Mouse (Mus musculus): ENCODE results near the gene Prg2. TPM values are rescaled to one million over a fixed set of nuclear protein-coding genes. Genes with fewer than 3 reads are reported as not detected.

The Prg2 gene
- 0.60 and 0.93 TPM in 2 replicates for polyA plus RNA-seq (2016; fragmentation: Nextera tagmentation; extraction: Ambion mirVana)

DNA sequence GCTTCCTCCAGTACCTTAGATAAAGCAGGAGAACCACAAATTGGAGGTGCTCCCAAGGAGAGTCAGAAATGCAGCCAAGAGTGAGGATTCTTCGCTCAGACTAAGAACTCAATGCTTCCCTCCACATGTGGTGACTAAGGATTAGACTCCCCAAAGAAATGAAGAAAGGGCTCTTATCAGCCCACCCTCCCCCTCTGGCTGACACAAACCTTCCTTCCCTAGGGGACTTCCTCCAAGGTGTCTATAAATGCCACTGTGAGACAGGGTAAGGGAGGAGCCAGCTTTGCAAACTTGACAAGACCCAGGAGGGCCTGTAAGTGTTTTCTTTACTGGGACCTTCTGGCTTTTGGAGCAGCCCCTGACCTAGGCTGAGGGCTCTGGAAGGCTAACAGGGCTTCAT, at the start of gene Prg2:
Prg2 (plus strand) TSS at position 274 of the 400 bp plus-strand sequence.
- H3K4me2 ChIP-seq (replicated peaks): no peak within 1 kb of the TSS
- H3K36me3 ChIP-seq: no peaks in the 10 kb centered on the region
- ATAC-seq (ENCODE audit: insufficient number of reproducible peaks, insufficient read depth, low FRiP score, low TSS enrichment): no peak
- no peaks in the 10 kb centered on the region for H3K9me3 ChIP-seq
- H3K27ac ChIP-seq: no peak within 1 kb of the TSS
- H3K4me1 ChIP-seq: no peaks in the 10 kb centered on the region
- whole genome bisulfite sequencing: 53% methylated on average over 1 of the region's 1 CpGs
- no peak within 1 kb of the TSS for H3K9ac ChIP-seq
- H3K27me3 ChIP-seq: no peaks in the 10 kb centered on the region
- no peak within 1 kb of the TSS for H3K4me3 ChIP-seq

DNA sequence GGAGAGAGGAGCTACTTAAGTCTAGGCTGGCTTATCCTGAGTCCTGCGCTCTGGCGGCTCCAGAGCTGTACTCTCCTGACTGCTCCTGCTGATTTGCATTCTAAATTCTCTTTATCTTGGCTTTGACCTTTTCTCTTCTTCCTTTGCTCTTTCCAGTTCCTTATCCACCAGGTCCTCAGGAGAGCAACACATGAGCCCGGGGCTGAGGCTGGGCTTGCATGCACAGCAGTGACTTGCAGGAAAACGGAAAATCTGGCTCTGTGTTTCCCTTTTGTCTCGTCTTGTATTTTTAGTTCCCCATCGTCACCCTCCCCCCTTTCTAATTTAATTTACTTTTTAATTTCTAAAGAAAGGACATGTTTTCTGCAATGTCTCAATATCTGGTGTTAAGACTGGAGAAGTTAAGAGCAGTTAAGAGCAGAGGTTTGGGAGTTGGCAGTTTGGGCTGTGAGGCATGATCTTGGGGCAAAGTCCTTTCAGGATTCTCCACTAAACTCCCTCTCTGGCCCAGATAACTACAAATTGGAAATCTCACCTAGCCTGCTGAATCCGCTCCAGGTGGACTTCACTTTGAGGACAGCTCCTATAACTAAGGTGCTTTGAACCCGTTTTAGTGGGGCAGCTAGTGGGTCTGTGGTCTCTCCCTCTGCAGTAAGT, 46.1 kb upstream of the Prg2 start:
- no peak overlapping the region for H3K4me3 ChIP-seq
- H3K9ac ChIP-seq: no peak overlapping the region
- H3K4me1 ChIP-seq: peaks cover 11% of the 10 kb centered on the region
- H3K9me3 ChIP-seq: 0 out of 2 replicates have a peak, but pooled peaks cover 3% of the 10 kb centered on the region
- no peak for ATAC-seq (ENCODE audit: insufficient number of reproducible peaks, insufficient read depth, low FRiP score, low TSS enrichment)
- H3K27ac ChIP-seq: no peak overlapping the region
- 69% methylated on average over 8 of the region's 8 CpGs for WGBS
- no peaks in the 10 kb centered on the region for H3K27me3 ChIP-seq
- H3K4me2 ChIP-seq (replicated peaks): no peak overlapping the region
- H3K36me3 ChIP-seq: 0 out of 2 replicates have a peak, but pooled peaks cover 2% of the 10 kb centered on the region

DNA sequence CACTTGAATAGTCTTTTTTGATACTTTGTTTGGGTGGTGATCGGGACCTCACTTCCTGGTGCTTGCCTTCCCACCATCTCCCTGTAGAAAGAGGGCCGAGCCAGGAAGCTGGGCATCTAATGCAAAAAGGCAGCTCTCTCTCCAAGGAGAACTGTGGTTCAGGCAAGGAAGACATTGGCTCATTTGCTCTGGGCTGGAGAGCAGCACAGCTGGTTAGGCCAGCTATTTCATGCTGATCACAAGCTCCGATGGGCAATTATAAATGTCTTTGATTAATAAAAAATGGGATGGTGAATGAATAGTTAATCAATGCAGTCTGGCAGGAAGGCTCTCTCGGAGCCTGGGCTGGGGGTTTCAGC, 45.6 kb upstream of the Prg2 start:
- Histone ChIP-seq H3K36me3 (0 out of 2 replicates have a peak, but pooled peaks cover 2% of the 10 kb centered on the region), H3K27me3 (no peaks in the 10 kb centered on the region), H3K4me3 (no peak overlapping the region), H3K4me2 (replicated peaks) (no peak overlapping the region), H3K9ac (no peak overlapping the region), H3K27ac (no peak overlapping the region), H3K4me1 (peaks cover 11% of the 10 kb centered on the region), H3K9me3 (0 out of 2 replicates have a peak, but pooled peaks cover 3% of the 10 kb centered on the region)
- no peak for ATAC-seq (ENCODE audit: insufficient number of reproducible peaks, insufficient read depth, low FRiP score, low TSS enrichment)
- WGBS: 55% methylated on average over 4 of the region's 4 CpGs

DNA sequence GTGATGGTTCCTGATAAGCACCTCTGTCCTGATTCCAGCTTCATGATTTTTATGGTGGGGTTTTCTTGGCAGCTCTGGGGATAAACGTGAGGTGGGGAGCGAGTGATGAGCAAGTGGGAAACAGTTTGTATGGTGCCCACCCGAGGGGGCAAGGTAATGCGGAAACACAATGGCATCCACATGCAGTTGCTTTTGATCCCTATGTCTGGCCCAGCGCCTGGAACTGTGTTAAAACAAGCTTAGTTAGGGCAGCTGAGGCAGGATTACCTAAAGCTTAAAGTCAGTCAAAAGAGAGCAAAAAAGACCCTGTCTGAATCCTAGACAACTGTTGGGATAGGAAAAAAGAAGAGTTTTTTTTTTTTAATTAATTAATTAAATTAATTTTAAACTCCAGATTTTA, 45.2 kb upstream of the Prg2 start:
- 74% methylated on average over 5 of the region's 5 CpGs for WGBS
- Histone ChIP-seq H3K36me3 (0 out of 2 replicates have a peak, but pooled peaks cover 2% of the 10 kb centered on the region), H3K27me3 (no peaks in the 10 kb centered on the region), H3K4me3 (no peak overlapping the region), H3K27ac (no peak overlapping the region), H3K4me1 (peaks cover 11% of the 10 kb centered on the region), H3K9me3 (0 out of 2 replicates have a peak, but pooled peaks cover 3% of the 10 kb centered on the region), H3K4me2 (replicated peaks) (no peak overlapping the region), H3K9ac (no peak overlapping the region)
- no peak for ATAC-seq (ENCODE audit: insufficient number of reproducible peaks, insufficient read depth, low FRiP score, low TSS enrichment)

DNA sequence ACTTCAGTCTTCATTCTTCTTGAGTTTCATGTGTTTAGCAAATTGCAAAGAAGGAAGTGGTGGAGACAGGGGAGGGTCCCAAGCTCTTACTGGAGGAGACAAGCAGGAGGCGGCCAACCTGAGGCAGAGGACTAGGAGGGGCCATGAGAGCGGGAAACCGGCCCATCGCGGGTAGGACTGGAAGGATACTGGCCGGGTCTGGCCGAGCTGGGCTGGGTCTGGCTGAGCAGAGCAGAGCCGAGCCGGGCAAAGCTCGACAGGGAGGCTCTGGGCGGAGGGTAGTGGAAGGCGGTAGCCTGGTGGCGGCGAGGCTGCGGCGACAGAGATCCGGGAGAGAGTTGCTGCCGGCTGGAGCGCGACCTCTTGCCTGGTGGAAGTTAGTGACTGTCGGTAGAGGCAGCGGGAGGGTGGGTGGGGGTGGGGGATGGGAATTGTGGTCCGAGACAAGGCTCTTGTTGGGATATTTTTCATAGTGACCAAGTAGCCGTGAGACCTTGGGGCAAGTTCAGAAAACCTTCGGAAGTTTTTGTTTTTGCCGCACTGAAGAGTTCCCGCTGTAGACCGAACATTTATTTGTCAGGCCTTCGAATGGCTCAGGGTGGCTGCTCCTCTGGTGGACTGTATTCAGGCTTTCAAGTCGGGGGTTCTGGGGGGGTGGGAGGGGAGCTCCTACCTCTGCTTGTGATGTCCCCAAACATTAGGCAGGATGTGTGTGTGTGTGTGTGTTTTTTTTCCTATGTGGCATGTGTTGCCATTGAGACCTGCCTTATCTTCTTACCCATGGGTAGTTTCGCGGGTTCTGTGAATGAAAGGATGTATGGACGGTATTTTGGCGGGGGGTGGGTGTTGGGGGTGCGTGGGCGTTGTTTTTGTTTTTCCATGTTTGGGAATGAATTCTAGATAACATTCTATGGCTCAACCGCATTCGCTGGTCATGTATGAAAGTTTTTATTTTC, 43.5 kb upstream of the Prg2 start, which contains the start of gene Slc43a3:
Slc43a3 (plus strand) TSS at position 106 of the 956 bp plus-strand sequence.
- Histone ChIP-seq H3K36me3 (0 out of 2 replicates have a peak, but pooled peaks cover 2% of the 10 kb centered on the region), H3K27ac (peak within 1 kb of the TSS; percentile 67; the same call in 1 of the 2 replicates), H3K9ac (peak within 1 kb of the TSS; percentile 67; the same call in 1 of the 2 replicates), H3K4me1 (peaks cover 11% of the 10 kb centered on the region), H3K4me2 (replicated peaks) (peak within 1 kb of the TSS; percentile 55), H3K27me3 (no peaks in the 10 kb centered on the region), H3K9me3 (0 out of 2 replicates have a peak, but pooled peaks cover 3% of the 10 kb centered on the region), H3K4me3 (peak within 1 kb of the TSS; percentile 46)
- ATAC-seq (ENCODE audit: insufficient number of reproducible peaks, insufficient read depth, low FRiP score, low TSS enrichment): peak; percentile 92
- 21% methylated on average over 38 of the region's 38 CpGs for WGBS

DNA sequence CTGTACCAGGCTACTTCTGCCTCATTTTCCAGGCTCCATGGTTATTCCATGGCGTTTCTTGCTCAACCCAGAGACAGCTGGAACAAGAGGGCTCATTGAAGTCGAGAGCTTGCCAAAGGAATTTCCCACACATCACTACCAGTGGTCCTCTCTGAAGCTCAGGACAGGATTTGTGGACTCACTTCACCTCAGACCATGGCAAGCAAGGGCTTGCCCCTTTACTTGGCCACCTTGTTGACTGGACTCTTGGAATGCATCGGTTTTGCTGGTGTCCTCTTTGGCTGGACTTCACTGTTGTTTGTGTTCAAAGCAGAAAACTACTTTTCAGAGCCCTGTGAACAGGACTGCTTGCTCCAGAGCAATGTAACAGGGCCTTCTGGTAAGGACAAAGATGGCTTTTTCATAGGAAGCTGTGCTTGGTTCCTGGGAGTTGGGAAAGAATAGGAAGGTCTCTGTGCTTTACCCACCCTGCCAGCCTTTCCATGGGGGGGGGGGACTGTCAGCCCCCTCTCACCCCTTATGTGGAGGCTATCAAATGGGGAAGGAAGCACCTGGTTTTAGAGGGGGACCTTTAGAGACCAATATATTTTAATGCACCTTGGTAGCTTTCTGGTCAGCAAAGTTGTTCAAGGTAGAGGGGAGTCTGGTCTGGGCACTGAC, 42.6 kb upstream of the Prg2 start:
- Histone ChIP-seq H3K27me3 (no peaks in the 10 kb centered on the region), H3K9ac (no peak overlapping the region; the same call in 1 of the 2 replicates), H3K36me3 (0 out of 2 replicates have a peak, but pooled peaks cover 2% of the 10 kb centered on the region), H3K9me3 (0 out of 2 replicates have a peak, but pooled peaks cover 3% of the 10 kb centered on the region), H3K4me3 (peak overlapping the region; percentile 46), H3K27ac (peak overlapping the region; percentile 26), H3K4me2 (replicated peaks) (peak overlapping the region; percentile 55), H3K4me1 (peaks cover 11% of the 10 kb centered on the region)
- WGBS: 48% methylated on average over 3 of the region's 3 CpGs
- no peak for ATAC-seq (ENCODE audit: insufficient number of reproducible peaks, insufficient read depth, low FRiP score, low TSS enrichment)

DNA sequence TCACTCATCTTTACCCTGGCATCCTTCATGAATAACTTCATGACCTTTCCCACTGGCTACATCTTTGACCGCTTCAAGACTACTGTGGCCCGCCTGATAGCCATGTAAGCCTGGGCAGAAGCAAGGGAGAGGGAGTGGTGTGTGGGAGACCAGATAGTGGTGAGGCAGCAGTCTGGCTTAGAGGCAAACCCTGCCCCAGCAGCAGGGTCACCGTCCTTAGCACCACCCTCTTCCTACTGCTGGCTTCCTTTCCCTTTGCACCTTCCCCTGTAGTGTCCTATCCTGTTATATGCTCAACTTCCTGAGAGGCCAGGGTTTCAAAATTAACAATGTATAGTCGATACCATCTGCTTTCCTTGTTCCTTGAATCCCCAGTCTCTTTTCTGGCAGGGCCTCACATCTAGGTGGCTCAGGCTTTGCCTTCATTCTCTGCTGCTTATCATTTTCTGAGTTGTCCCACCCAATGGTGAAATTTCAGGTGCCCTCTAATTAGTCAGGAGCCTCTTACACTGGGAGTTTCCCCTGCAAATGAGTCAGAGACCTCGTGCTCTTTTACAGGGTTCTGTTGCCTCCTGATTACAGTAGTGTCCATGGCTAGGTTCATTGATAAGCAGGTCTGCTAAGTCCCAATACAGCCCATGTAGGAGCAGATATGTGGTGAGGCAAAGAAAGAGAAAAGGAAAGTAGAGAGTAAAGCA, 41.9 kb upstream of the Prg2 start:
- 87% methylated on average over 5 of the region's 5 CpGs for WGBS
- H3K4me1 ChIP-seq: peaks cover 11% of the 10 kb centered on the region
- H3K27me3 ChIP-seq: no peaks in the 10 kb centered on the region
- ATAC-seq (ENCODE audit: insufficient number of reproducible peaks, insufficient read depth, low FRiP score, low TSS enrichment): no peak
- 0 out of 2 replicates have a peak, but pooled peaks cover 2% of the 10 kb centered on the region for H3K36me3 ChIP-seq
- peak overlapping the region; percentile 26; the same call in 1 of the 2 replicates for H3K27ac ChIP-seq
- 0 out of 2 replicates have a peak overlapping the region, but pooled peaks have one; percentile 15 for H3K4me3 ChIP-seq
- no peak overlapping the region for H3K9ac ChIP-seq
- peak overlapping the region; percentile 55 for H3K4me2 ChIP-seq (replicated peaks)
- 0 out of 2 replicates have a peak, but pooled peaks cover 3% of the 10 kb centered on the region for H3K9me3 ChIP-seq

DNA sequence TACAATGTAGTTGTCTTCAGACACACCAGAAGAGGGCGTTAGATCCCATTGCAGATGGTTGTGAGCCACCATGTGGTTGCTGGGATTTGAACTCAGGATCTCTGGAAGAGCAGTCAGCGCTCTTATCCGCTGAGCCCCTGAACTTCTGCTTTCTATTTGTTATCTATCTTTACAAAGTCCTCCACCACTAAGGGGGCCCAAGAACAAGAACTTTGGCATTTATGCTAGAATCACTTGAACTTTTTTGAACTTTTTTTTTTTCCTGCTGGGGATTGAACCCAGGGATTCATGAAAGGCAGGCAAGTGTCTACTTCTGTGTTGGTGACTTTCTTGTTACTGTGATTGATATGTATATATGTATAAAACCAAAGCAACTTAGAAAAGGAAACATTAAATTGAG, 41.0 kb upstream of the Prg2 start:
- Histone ChIP-seq H3K4me3 (no peak overlapping the region), H3K27ac (no peak overlapping the region), H3K4me1 (peaks cover 11% of the 10 kb centered on the region), H3K27me3 (no peaks in the 10 kb centered on the region), H3K36me3 (0 out of 2 replicates have a peak, but pooled peaks cover 2% of the 10 kb centered on the region), H3K9ac (no peak overlapping the region), H3K9me3 (0 out of 2 replicates have a peak, but pooled peaks cover 3% of the 10 kb centered on the region), H3K4me2 (replicated peaks) (no peak overlapping the region)
- WGBS: 96% methylated on average over 3 of the region's 3 CpGs
- no peak for ATAC-seq (ENCODE audit: insufficient number of reproducible peaks, insufficient read depth, low FRiP score, low TSS enrichment)

DNA sequence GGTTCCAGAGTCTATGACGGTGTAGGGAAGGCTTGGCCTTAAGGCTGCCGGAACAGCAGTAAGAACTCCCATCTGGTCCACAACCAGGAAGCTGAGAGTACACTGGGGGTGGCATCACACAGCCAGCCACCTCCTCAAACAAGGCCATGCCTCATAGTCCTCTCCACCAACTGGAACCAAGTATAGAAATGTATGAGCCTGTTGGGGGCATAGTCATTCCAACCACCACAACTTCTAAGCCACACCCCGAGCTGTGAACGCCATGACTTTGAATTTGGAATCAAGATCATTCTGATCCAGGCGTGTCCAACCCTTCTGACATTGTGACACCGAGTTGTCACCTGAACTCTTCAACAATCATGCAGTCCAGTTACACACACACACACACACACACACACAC, 40.5 kb upstream of the Prg2 start:
- Histone ChIP-seq H3K27ac (no peak overlapping the region), H3K4me1 (peaks cover 11% of the 10 kb centered on the region), H3K4me3 (no peak overlapping the region), H3K9me3 (0 out of 2 replicates have a peak, but pooled peaks cover 3% of the 10 kb centered on the region), H3K4me2 (replicated peaks) (no peak overlapping the region), H3K36me3 (0 out of 2 replicates have a peak, but pooled peaks cover 2% of the 10 kb centered on the region), H3K9ac (no peak overlapping the region), H3K27me3 (no peaks in the 10 kb centered on the region)
- no peak for ATAC-seq (ENCODE audit: insufficient number of reproducible peaks, insufficient read depth, low FRiP score, low TSS enrichment)
- WGBS: 93% methylated on average over 6 of the region's 6 CpGs

DNA sequence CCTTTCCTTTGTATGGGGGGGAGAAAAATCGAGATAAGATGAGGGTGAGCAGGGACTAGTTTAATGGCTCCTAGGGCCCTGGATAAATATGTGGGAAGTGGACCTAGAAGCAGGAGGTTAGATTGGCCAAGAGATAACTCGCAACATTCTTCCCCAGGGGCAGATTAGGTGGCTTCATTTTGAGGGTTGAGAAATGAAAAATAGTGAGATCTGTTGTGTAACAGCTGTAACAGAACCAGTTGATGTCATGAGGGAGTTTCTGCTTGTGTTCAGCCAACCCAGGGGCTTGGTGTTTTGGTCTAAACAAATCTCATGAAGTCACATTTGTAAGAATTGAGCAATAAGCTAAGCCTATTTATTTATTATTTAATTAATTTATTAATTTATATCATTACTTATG, 38.9 kb upstream of the Prg2 start:
- Histone ChIP-seq H3K9ac (no peak overlapping the region), H3K27me3 (no peaks in the 10 kb centered on the region), H3K4me1 (peaks cover 11% of the 10 kb centered on the region), H3K36me3 (peaks cover 12% of the 10 kb centered on the region), H3K27ac (no peak overlapping the region), H3K4me3 (no peak overlapping the region), H3K9me3 (0 out of 2 replicates have a peak, but pooled peaks cover 3% of the 10 kb centered on the region), H3K4me2 (replicated peaks) (no peak overlapping the region)
- ATAC-seq (ENCODE audit: insufficient number of reproducible peaks, insufficient read depth, low FRiP score, low TSS enrichment): no peak
- WGBS: 78% methylated on average over 2 of the region's 2 CpGs
